Mouse (Mus musculus) brain, embryonic 14.5 days (tissue): Measurements from ENCODE around the gene Gars.

Source experiments
- CTCF ChIP-seq: fragments of 200-500 bp; IDR thresholded peaks from 2 replicates; pipeline ENCODE4 v1.5.1; 2012; ENCODE audit warnings: inconsistent platforms, mild to moderate bottlenecking, moderate library complexity, borderline replicate concordance; ENCODE audit not compliant: insufficient read depth, insufficient read length; ENCODE audit errors: extremely low read depth
- POLR2A ChIP-seq: fragments of 200-500 bp; IDR thresholded peaks from 2 replicates; pipeline ENCODE4 v1.6.1; 2012; ENCODE audit warnings: mild to moderate bottlenecking, inconsistent platforms, borderline replicate concordance; ENCODE audit not compliant: poor library complexity, insufficient read depth, insufficient read length, severe bottlenecking; ENCODE audit errors: extremely low read depth

GRCm38 (mm10) chr6:55108358-55108757, 70.6 kb downstream of the Gars start:
- no peak for TF ChIP-seq CTCF
- no peak for TF ChIP-seq POLR2A
